Mouse (Mus musculus) lung, adult 2 months (tissue): ENCODE measurements around the gene Ckap5.

ENCODE experiments used
- CTCF ChIP-seq: fragments of 200-500 bp; IDR thresholded peaks from 2 replicates; pipeline ENCODE4 v1.5.1; 2011; ENCODE audit warnings: mild to moderate bottlenecking, low read length, control low read depth; ENCODE audit not compliant: insufficient read depth
- POLR2A ChIP-seq: fragments of 200-500 bp; IDR thresholded peaks from 2 replicates; pipeline ENCODE4 v1.6.1; 2011; ENCODE audit warnings: low read depth, mild to moderate bottlenecking, control low read depth, low read length, borderline replicate concordance; ENCODE audit errors: extremely low read depth

DNA sequence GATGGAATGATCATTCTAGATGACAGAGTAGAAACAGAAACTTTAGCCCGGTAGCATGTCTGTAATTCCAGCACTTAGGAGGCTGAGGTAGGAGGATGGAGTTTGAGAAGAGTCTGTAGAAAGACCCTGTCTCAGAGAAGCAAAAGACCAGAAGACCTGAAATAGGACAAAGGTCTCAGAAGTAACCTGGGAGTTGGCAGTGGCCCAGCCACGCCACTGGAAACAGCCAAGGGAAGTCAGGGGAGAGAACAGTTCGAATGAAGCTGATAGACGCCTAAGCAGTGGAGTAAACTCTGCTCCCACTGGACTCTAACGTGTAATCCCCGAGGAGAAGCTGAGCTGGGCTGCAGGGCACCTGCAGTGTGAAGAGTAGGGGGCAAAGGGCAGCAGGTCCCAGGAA is 41.3 kb upstream of the Ckap5 start:
- TF ChIP-seq POLR2A (no peak), CTCF (no peak)
